Mouse (Mus musculus): ENCODE results near the gene Ech1. TPM values are rescaled to one million over a fixed set of nuclear protein-coding genes. Genes with fewer than 3 reads are reported as not detected.

The Ech1 gene
- polyA plus RNA-seq, 1 experiment from 2014 or later = 84.2 TPM

- no peak overlapping the region for H3K27ac ChIP-seq (ENCODE audit: low read depth, low read length)
- H3K4me2 ChIP-seq (replicated peaks; ENCODE audit: low read depth, low read length) = no peak overlapping the region
- WGBS = 95% methylated on average over 8 of the region's 8 CpGs
- DNase-seq (ENCODE audit: low spot score) = no peak
- no peak for ATAC-seq (ENCODE audit: low FRiP score)
- H3K9ac ChIP-seq (ENCODE audit: low read depth, low read length) = no peak overlapping the region
- no peak overlapping the region for H3K4me3 ChIP-seq (ENCODE audit: low read depth, low read length)
- H3K4me1 ChIP-seq (replicated peaks; ENCODE audit: control insufficient read depth, insufficient read depth, low read length) = no peaks in the 10 kb centered on the region
- no peaks in the 10 kb centered on the region for H3K36me3 ChIP-seq (ENCODE audit: control insufficient read depth, insufficient read depth, low read length)
- no peaks in the 10 kb centered on the region for H3K9me3 ChIP-seq (ENCODE audit: control insufficient read depth, low read length)
- H3K27me3 ChIP-seq (ENCODE audit: control insufficient read depth, insufficient read depth, low read length) = no peaks in the 10 kb centered on the region
Observed at GRCm38 (mm10) chr7:28829821-28830220, 4.8 kb downstream of the Ech1 start.

GRCm38 (mm10) chr7:28830981-28831380 is 6.0 kb downstream of the Ech1 start:
- no peak overlapping the region for H3K9ac ChIP-seq (ENCODE audit: low read depth, low read length)
- no peaks in the 10 kb centered on the region for H3K9me3 ChIP-seq (ENCODE audit: control insufficient read depth, low read length)
- H3K27me3 ChIP-seq (ENCODE audit: control insufficient read depth, insufficient read depth, low read length) = no peaks in the 10 kb centered on the region
- no peak overlapping the region for H3K4me3 ChIP-seq (ENCODE audit: low read depth, low read length)
- H3K4me1 ChIP-seq (replicated peaks; ENCODE audit: control insufficient read depth, insufficient read depth, low read length) = no peaks in the 10 kb centered on the region
- no peak overlapping the region for H3K27ac ChIP-seq (ENCODE audit: low read depth, low read length)
- DNase-seq (ENCODE audit: low spot score) (no peak), ATAC-seq (ENCODE audit: low FRiP score) (no peak)
- 92% methylated on average over 5 of the region's 5 CpGs for WGBS
- H3K36me3 ChIP-seq (ENCODE audit: control insufficient read depth, insufficient read depth, low read length) = no peaks in the 10 kb centered on the region
- no peak overlapping the region for H3K4me2 ChIP-seq (replicated peaks; ENCODE audit: low read depth, low read length)

- Histone ChIP-seq H3K9me3 (ENCODE audit: control insufficient read depth, low read length) (no peaks in the 10 kb centered on the region), H3K27ac (ENCODE audit: low read depth, low read length) (no peak overlapping the region), H3K9ac (ENCODE audit: low read depth, low read length) (no peak overlapping the region), H3K4me2 (replicated peaks; ENCODE audit: low read depth, low read length) (no peak overlapping the region), H3K27me3 (ENCODE audit: control insufficient read depth, insufficient read depth, low read length) (no peaks in the 10 kb centered on the region), H3K36me3 (ENCODE audit: control insufficient read depth, insufficient read depth, low read length) (no peaks in the 10 kb centered on the region), H3K4me1 (replicated peaks; ENCODE audit: control insufficient read depth, insufficient read depth, low read length) (no peaks in the 10 kb centered on the region), H3K4me3 (ENCODE audit: low read depth, low read length) (no peak overlapping the region)
- DNase-seq (ENCODE audit: low spot score) (no peak), ATAC-seq (ENCODE audit: low FRiP score) (no peak)
- WGBS = 93% methylated on average over 17 of the region's 17 CpGs
Observed at GRCm38 (mm10) chr7:28831411-28832125, 6.6 kb downstream of the Ech1 start.

GRCm38 (mm10) chr7:28832137-28832536 is 7.1 kb downstream of the Ech1 start:
- no peak overlapping the region for H3K27ac ChIP-seq (ENCODE audit: low read depth, low read length)
- no peak overlapping the region for H3K4me3 ChIP-seq (ENCODE audit: low read depth, low read length)
- no peaks in the 10 kb centered on the region for H3K27me3 ChIP-seq (ENCODE audit: control insufficient read depth, insufficient read depth, low read length)
- no peak for ATAC-seq (ENCODE audit: low FRiP score)
- no peak overlapping the region for H3K9ac ChIP-seq (ENCODE audit: low read depth, low read length)
- H3K9me3 ChIP-seq (ENCODE audit: control insufficient read depth, low read length) = no peaks in the 10 kb centered on the region
- WGBS = 86% methylated on average over 6 of the region's 6 CpGs
- no peak overlapping the region for H3K4me2 ChIP-seq (replicated peaks; ENCODE audit: low read depth, low read length)
- DNase-seq (ENCODE audit: low spot score) = no peak
- no peaks in the 10 kb centered on the region for H3K4me1 ChIP-seq (replicated peaks; ENCODE audit: control insufficient read depth, insufficient read depth, low read length)
- no peaks in the 10 kb centered on the region for H3K36me3 ChIP-seq (ENCODE audit: control insufficient read depth, insufficient read depth, low read length)

GRCm38 (mm10) chr7:28833723-28834347 is 8.8 kb downstream of the Ech1 start, which contains the start of gene Lgals4:
TSS of gene Lgals4 (plus strand) at chr7:28833854.
- no peak within 1 kb of the TSS for H3K27ac ChIP-seq (ENCODE audit: low read depth, low read length)
- H3K36me3 ChIP-seq (ENCODE audit: control insufficient read depth, insufficient read depth, low read length) = no peaks in the 10 kb centered on the region
- no peaks in the 10 kb centered on the region for H3K27me3 ChIP-seq (ENCODE audit: control insufficient read depth, insufficient read depth, low read length)
- ATAC-seq (ENCODE audit: low FRiP score) (no peak), DNase-seq (ENCODE audit: low spot score) (no peak)
- H3K4me1 ChIP-seq (replicated peaks; ENCODE audit: control insufficient read depth, insufficient read depth, low read length) = no peaks in the 10 kb centered on the region
- 77% methylated on average over 6 of the region's 6 CpGs for WGBS
- H3K4me2 ChIP-seq (replicated peaks; ENCODE audit: low read depth, low read length) = no peak within 1 kb of the TSS
- no peak within 1 kb of the TSS for H3K4me3 ChIP-seq (ENCODE audit: low read depth, low read length)
- H3K9ac ChIP-seq (ENCODE audit: low read depth, low read length) = no peak within 1 kb of the TSS
- H3K9me3 ChIP-seq (ENCODE audit: control insufficient read depth, low read length) = no peaks in the 10 kb centered on the region

GRCm38 (mm10) chr7:28836936-28837335 is 11.9 kb downstream of the Ech1 start:
- H3K9ac ChIP-seq (ENCODE audit: low read depth, low read length) = no peak overlapping the region
- H3K9me3 ChIP-seq (ENCODE audit: control insufficient read depth, low read length) = no peaks in the 10 kb centered on the region
- DNase-seq (ENCODE audit: low spot score) (no peak), ATAC-seq (ENCODE audit: low FRiP score) (no peak)
- WGBS = 83% methylated on average over 5 of the region's 5 CpGs
- no peak overlapping the region for H3K4me3 ChIP-seq (ENCODE audit: low read depth, low read length)
- H3K27ac ChIP-seq (ENCODE audit: low read depth, low read length) = no peak overlapping the region
- H3K36me3 ChIP-seq (ENCODE audit: control insufficient read depth, insufficient read depth, low read length) = no peaks in the 10 kb centered on the region
- H3K4me2 ChIP-seq (replicated peaks; ENCODE audit: low read depth, low read length) = no peak overlapping the region
- H3K27me3 ChIP-seq (ENCODE audit: control insufficient read depth, insufficient read depth, low read length) = no peaks in the 10 kb centered on the region
- no peaks in the 10 kb centered on the region for H3K4me1 ChIP-seq (replicated peaks; ENCODE audit: control insufficient read depth, insufficient read depth, low read length)

- no peaks in the 10 kb centered on the region for H3K27me3 ChIP-seq (ENCODE audit: control insufficient read depth, insufficient read depth, low read length)
- ATAC-seq (ENCODE audit: low FRiP score) (no peak), DNase-seq (ENCODE audit: low spot score) (no peak)
- no peak overlapping the region for H3K4me2 ChIP-seq (replicated peaks; ENCODE audit: low read depth, low read length)
- no peaks in the 10 kb centered on the region for H3K36me3 ChIP-seq (ENCODE audit: control insufficient read depth, insufficient read depth, low read length)
- H3K9me3 ChIP-seq (ENCODE audit: control insufficient read depth, low read length) = no peaks in the 10 kb centered on the region
- no peak overlapping the region for H3K9ac ChIP-seq (ENCODE audit: low read depth, low read length)
- H3K4me3 ChIP-seq (ENCODE audit: low read depth, low read length) = no peak overlapping the region
- no peak overlapping the region for H3K27ac ChIP-seq (ENCODE audit: low read depth, low read length)
- WGBS = 85% methylated on average over 9 of the region's 9 CpGs
- no peaks in the 10 kb centered on the region for H3K4me1 ChIP-seq (replicated peaks; ENCODE audit: control insufficient read depth, insufficient read depth, low read length)
Observed at GRCm38 (mm10) chr7:28838331-28838730, 13.3 kb downstream of the Ech1 start.

GRCm38 (mm10) chr7:28847273-28847672 is 22.3 kb downstream of the Ech1 start:
- no peak for DNase-seq (ENCODE audit: low spot score)
- H3K4me2 ChIP-seq (replicated peaks; ENCODE audit: low read depth, low read length) = no peak overlapping the region

GRCm38 (mm10) chr7:28849700-28850236 is 24.8 kb downstream of the Ech1 start:
- Histone ChIP-seq H3K9me3 (ENCODE audit: control insufficient read depth, low read length) (no peaks in the 10 kb centered on the region), H3K4me3 (ENCODE audit: low read depth, low read length) (no peak overlapping the region), H3K27me3 (ENCODE audit: control insufficient read depth, insufficient read depth, low read length) (no peaks in the 10 kb centered on the region), H3K27ac (ENCODE audit: low read depth, low read length) (no peak overlapping the region), H3K9ac (ENCODE audit: low read depth, low read length) (no peak overlapping the region), H3K36me3 (ENCODE audit: control insufficient read depth, insufficient read depth, low read length) (no peaks in the 10 kb centered on the region), H3K4me2 (replicated peaks; ENCODE audit: low read depth, low read length) (no peak overlapping the region), H3K4me1 (replicated peaks; ENCODE audit: control insufficient read depth, insufficient read depth, low read length) (no peaks in the 10 kb centered on the region)
- no peak for DNase-seq (ENCODE audit: low spot score)
- WGBS = 56% methylated on average over 1 of the region's 1 CpGs
- no peak for ATAC-seq (ENCODE audit: low FRiP score)

More at GRCm38 (mm10) chr7:28847273-28847672, 22.3 kb downstream of the Ech1 start:
- Histone ChIP-seq H3K9ac (ENCODE audit: low read depth, low read length) (no peak overlapping the region), H3K27ac (ENCODE audit: low read depth, low read length) (no peak overlapping the region), H3K36me3 (ENCODE audit: control insufficient read depth, insufficient read depth, low read length) (no peaks in the 10 kb centered on the region), H3K9me3 (ENCODE audit: control insufficient read depth, low read length) (no peaks in the 10 kb centered on the region), H3K27me3 (ENCODE audit: control insufficient read depth, insufficient read depth, low read length) (no peaks in the 10 kb centered on the region), H3K4me1 (replicated peaks; ENCODE audit: control insufficient read depth, insufficient read depth, low read length) (no peaks in the 10 kb centered on the region), H3K4me3 (ENCODE audit: low read depth, low read length) (no peak overlapping the region)
- ATAC-seq (ENCODE audit: low FRiP score) = no peak
- whole genome bisulfite sequencing = 79% methylated on average over 1 of the region's 1 CpGs

Data from hindbrain, embryonic 11.5 days (tissue).